Comparison of ENCODE assay signal across 8 mouse cellular contexts in genomic region chr1:74390924-74391748, GRCm38 (mm10). TPM values are rescaled to one million over a fixed set of nuclear protein-coding genes. Genes with fewer than 3 reads are reported as not detected.
DNase-seq lines count a peak whose midpoint lies in the region; ATAC-seq and TF ChIP-seq lines count a peak whose summit lies in the region.

Gene Ctdsp1, plus strand, starts transcription at chr1:74391509.

- DNase-seq in B cell, adult 2 months, result peak; percentile 93 to 94
- peak; percentile 98 for DNase-seq in brain, embryonic 14.5 days (ENCODE audit: low read depth)
- DNase-seq in kidney, postnatal 0 days (ENCODE audit: low spot score), result peak; percentile 99
- DNase-seq in liver, embryonic 11.5 days (ENCODE audit: low spot score), result peak; percentile 96
- peak; percentile 93 for DNase-seq in naive thymus-derived CD4-positive, alpha-beta T cell, adult 2 months (ENCODE audit: low read depth)

- H3K4me2 ChIP-seq in heart, embryonic 12.5 days, result peak within 1 kb of the TSS; percentile 99
- H3K4me2 ChIP-seq in kidney, postnatal 0 days (ENCODE audit: low read length), result peak within 1 kb of the TSS; percentile 93
- peak within 1 kb of the TSS; percentile 100 for H3K4me2 ChIP-seq in liver, embryonic 11.5 days
- H3K4me2 ChIP-seq in stomach, embryonic 14.5 days (replicated peaks; ENCODE audit: low read depth, low read length), result peak within 1 kb of the TSS; percentile 92

- 4% methylated on average over 49 of the region's 51 CpGs for WGBS in heart, embryonic 12.5 days
- 3% methylated on average over 49 of the region's 51 CpGs for WGBS in kidney, postnatal 0 days
- WGBS in liver, embryonic 11.5 days, result 3% methylated on average over 50 of the region's 51 CpGs
- WGBS in stomach, embryonic 14.5 days, result 3% methylated on average over 49 of the region's 51 CpGs

- no peak; the same call in 1 of the 2 replicates for TF ChIP-seq CTCF in brain, embryonic 14.5 days (IDR thresholded peaks at IDR 0.05; ENCODE audit: borderline replicate concordance, extremely low read depth, insufficient read depth, insufficient read length)
- TF ChIP-seq CTCF in kidney, postnatal 0 days (IDR thresholded peaks at IDR 0.05; ENCODE audit: low read depth), result peak; percentile 36; the same call in 1 of the 2 replicates

- H3K27ac ChIP-seq in heart, embryonic 12.5 days (ENCODE audit: poor library complexity, severe bottlenecking), result peak within 1 kb of the TSS; percentile 100
- peak within 1 kb of the TSS; percentile 100 for H3K27ac ChIP-seq in kidney, postnatal 0 days
- H3K27ac ChIP-seq in liver, embryonic 11.5 days (ENCODE audit: low read depth, low read length), result peak within 1 kb of the TSS; percentile 99
- peak within 1 kb of the TSS; percentile 99 for H3K27ac ChIP-seq in stomach, embryonic 14.5 days (ENCODE audit: low read length)

- peak; percentile 76 for ATAC-seq in heart, embryonic 12.5 days (ENCODE audit: insufficient number of reproducible peaks, low FRiP score)
- ATAC-seq in kidney, postnatal 0 days (replicated peaks; ENCODE audit: low FRiP score, low read depth), result peak; percentile 81
- ATAC-seq in liver, embryonic 11.5 days (replicated peaks; ENCODE audit: low FRiP score), result peak; percentile 65
- ATAC-seq in stomach, embryonic 14.5 days (ENCODE audit: insufficient number of reproducible peaks, insufficient read depth, low FRiP score, low read depth), result peak; percentile 78

- no peaks in the 10 kb centered on the region for H3K27me3 ChIP-seq in erythroblast, embryonic 14.5 days (ENCODE audit: control insufficient read depth)
- no peaks in the 10 kb centered on the region for H3K27me3 ChIP-seq in heart, embryonic 12.5 days (replicated peaks)
- H3K27me3 ChIP-seq in kidney, postnatal 0 days (ENCODE audit: insufficient read depth, low read length), result no peaks in the 10 kb centered on the region
- no peaks in the 10 kb centered on the region for H3K27me3 ChIP-seq in liver, embryonic 11.5 days (replicated peaks; ENCODE audit: control insufficient read depth, insufficient read depth, low read length)
- H3K27me3 ChIP-seq in stomach, embryonic 14.5 days (ENCODE audit: control insufficient read depth, insufficient read depth, low read length), result no peaks in the 10 kb centered on the region

- H3K4me1 ChIP-seq in erythroblast, embryonic 14.5 days (ENCODE audit: control insufficient read depth), result peaks cover 84% of the 10 kb centered on the region
- H3K4me1 ChIP-seq in heart, embryonic 12.5 days (replicated peaks), result peaks cover 48% of the 10 kb centered on the region
- peaks cover 29% of the 10 kb centered on the region for H3K4me1 ChIP-seq in kidney, postnatal 0 days (replicated peaks; ENCODE audit: insufficient read depth, low read length)
- H3K4me1 ChIP-seq in liver, embryonic 11.5 days (replicated peaks; ENCODE audit: control insufficient read depth, insufficient read depth, low read length), result peaks cover 43% of the 10 kb centered on the region
- H3K4me1 ChIP-seq in stomach, embryonic 14.5 days (ENCODE audit: control insufficient read depth, insufficient read depth, low read length), result peaks cover 33% of the 10 kb centered on the region; the same call in 1 of the 2 replicates

- no peak for TF ChIP-seq POLR2A in brain, embryonic 14.5 days (IDR thresholded peaks at IDR 0.05; ENCODE audit: borderline replicate concordance, extremely low read depth, insufficient read depth, insufficient read length, poor library complexity, severe bottlenecking)

- H3K9me3 ChIP-seq in erythroblast, embryonic 14.5 days (ENCODE audit: control insufficient read depth, low read length), result no peaks in the 10 kb centered on the region
- H3K9me3 ChIP-seq in heart, embryonic 12.5 days (replicated peaks), result no peaks in the 10 kb centered on the region
- H3K9me3 ChIP-seq in kidney, postnatal 0 days (replicated peaks; ENCODE audit: low read length), result no peaks in the 10 kb centered on the region
- H3K9me3 ChIP-seq in liver, embryonic 11.5 days (ENCODE audit: control insufficient read depth, low read length), result no peaks in the 10 kb centered on the region
- no peaks in the 10 kb centered on the region for H3K9me3 ChIP-seq in stomach, embryonic 14.5 days (ENCODE audit: control insufficient read depth, low read depth, low read length)

- H3K9ac ChIP-seq in heart, embryonic 12.5 days, result peak within 1 kb of the TSS; percentile 100
- peak within 1 kb of the TSS; percentile 100 for H3K9ac ChIP-seq in kidney, postnatal 0 days (ENCODE audit: low read depth, low read length)
- peak within 1 kb of the TSS; percentile 89 for H3K9ac ChIP-seq in liver, embryonic 11.5 days (ENCODE audit: low read depth, low read length)
- H3K9ac ChIP-seq in stomach, embryonic 14.5 days (replicated peaks; ENCODE audit: low read depth, low read length), result peak within 1 kb of the TSS; percentile 99

- H3K4me3 ChIP-seq in erythroblast, embryonic 14.5 days (replicated peaks), result peak within 1 kb of the TSS; percentile 95
- H3K4me3 ChIP-seq in heart, embryonic 12.5 days, result peak within 1 kb of the TSS; percentile 98
- H3K4me3 ChIP-seq in kidney, postnatal 0 days (replicated peaks; ENCODE audit: low read depth, low read length), result peak within 1 kb of the TSS; percentile 93
- peak within 1 kb of the TSS; percentile 75 for H3K4me3 ChIP-seq in liver, embryonic 11.5 days (ENCODE audit: low read depth, low read length)
- peak within 1 kb of the TSS; percentile 95 for H3K4me3 ChIP-seq in stomach, embryonic 14.5 days (ENCODE audit: low read depth, low read length)

- peaks cover 36% of the 10 kb centered on the region for H3K36me3 ChIP-seq in erythroblast, embryonic 14.5 days (ENCODE audit: control insufficient read depth)
- H3K36me3 ChIP-seq in heart, embryonic 12.5 days, result peaks cover 26% of the 10 kb centered on the region
- peaks cover 15% of the 10 kb centered on the region for H3K36me3 ChIP-seq in kidney, postnatal 0 days (ENCODE audit: insufficient read depth, low read length)
- peaks cover 14% of the 10 kb centered on the region; the same call in 1 of the 2 replicates for H3K36me3 ChIP-seq in liver, embryonic 11.5 days (ENCODE audit: control insufficient read depth, insufficient read depth, low read length)
- H3K36me3 ChIP-seq in stomach, embryonic 14.5 days (ENCODE audit: control insufficient read depth, insufficient read depth, low read length), result peaks cover 21% of the 10 kb centered on the region

RNA-seq across cellular contexts. Expression of gene Ctdsp1, which starts in this region (rescaled TPM):
- 34.3 and 40.9 TPM in 2 replicates for polyA plus RNA-seq in brain, embryonic 14.5 days (2012; rRNA removed)
- 33.4 and 34.3 TPM in 2 replicates for polyA plus RNA-seq in erythroblast, embryonic 14.5 days (2012)
- 54.5 and 55.9 TPM in 2 replicates for polyA plus RNA-seq in heart, embryonic 12.5 days (2016; fragmentation: Nextera tagmentation; extraction: Ambion mirVana)
- 73.3 and 75.8 TPM in 2 replicates for polyA plus RNA-seq in kidney, postnatal 0 days (2015; fragmentation: Nextera tagmentation; extraction: Ambion mirVana)
- 65.2 and 71.1 TPM in 2 replicates for polyA plus RNA-seq in liver, embryonic 11.5 days (2014; fragmentation: Nextera tagmentation; extraction: Ambion mirVana)
- polyA plus RNA-seq in stomach, embryonic 14.5 days (2014; fragmentation: Nextera tagmentation; extraction: Ambion mirVana), result 88.0 and 90.7 TPM in 2 replicates

Comparison
In these comparisons a context has a peak if more than half of its experiments do, and no peak if none do; other contexts are left out.
1. Peak in every context shown above with its lines: DNase-seq, ATAC-seq, H3K4me3 ChIP-seq and H3K27ac ChIP-seq.